Mouse (Mus musculus): ENCODE results near the gene Arhgef2.
"Not testable (repeated sequence)": the region's sequence is repeated elsewhere in the genome, so short reads cannot be mapped to it uniquely, and the experiment has no call there.

The Arhgef2 gene

GRCm38 (mm10) chr3:88605666-88606065 lies at the start of gene Arhgef2:
Gene Arhgef2 (plus strand): TSS chr3:88605966.
- not testable (repeated sequence) for DNase-seq (ENCODE audit: low read depth, low spot score)

GRCm38 (mm10) chr3:88556616-88557015 lies 49.1 kb upstream of the Arhgef2 start:
- DNase-seq (ENCODE audit: low read depth, low spot score): no peak

- DNase-seq (ENCODE audit: low read depth, low spot score): no peak
Measured at GRCm38 (mm10) chr3:88559596-88559995, 46.2 kb upstream of the Arhgef2 start.

- DNase-seq (ENCODE audit: low read depth, low spot score): no peak
Measured at GRCm38 (mm10) chr3:88561989-88562388, 43.8 kb upstream of the Arhgef2 start.

DNA sequence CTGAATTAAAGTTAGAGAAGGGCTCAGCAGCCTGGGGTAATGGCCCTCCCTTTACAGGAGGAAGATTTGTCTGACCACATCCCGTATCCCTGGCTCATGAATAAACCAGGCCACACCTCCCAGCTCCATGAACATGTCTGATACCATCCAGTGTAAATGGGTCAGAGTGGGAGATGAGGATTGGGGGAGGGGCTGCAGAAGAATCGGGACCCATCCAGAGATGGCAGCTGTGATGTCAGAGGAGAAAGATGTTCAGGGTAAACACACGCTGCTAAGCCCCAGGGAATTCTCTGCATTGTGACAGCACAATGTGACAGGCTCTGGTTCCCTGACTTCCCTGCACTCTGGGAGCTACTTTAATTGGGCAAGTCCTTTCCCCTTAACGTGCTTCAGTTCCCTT lies 42.3 kb upstream of the Arhgef2 start:
- no peak for DNase-seq (ENCODE audit: low read depth, low spot score)

DNA sequence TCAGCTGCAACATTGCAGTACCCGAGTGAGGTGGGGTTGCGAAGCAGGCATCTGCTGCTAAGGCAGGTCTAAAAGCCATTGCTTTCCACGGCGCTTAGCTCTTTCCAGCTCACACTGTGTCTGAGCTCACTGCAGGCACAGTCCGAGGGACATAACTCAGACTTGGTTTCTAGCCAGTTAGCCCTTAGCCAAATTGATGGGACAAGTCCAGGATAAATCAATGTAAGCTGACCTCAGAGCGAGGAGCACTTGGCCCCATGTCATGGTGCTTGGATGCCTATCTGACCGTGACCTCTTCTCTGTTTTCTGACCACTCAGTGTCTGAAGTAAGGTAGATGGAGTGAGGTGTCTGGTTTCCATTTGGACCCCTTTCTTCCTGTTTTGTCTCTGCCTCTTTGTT lies 41.8 kb upstream of the Arhgef2 start:
- DNase-seq (ENCODE audit: low read depth, low spot score): no peak

DNA sequence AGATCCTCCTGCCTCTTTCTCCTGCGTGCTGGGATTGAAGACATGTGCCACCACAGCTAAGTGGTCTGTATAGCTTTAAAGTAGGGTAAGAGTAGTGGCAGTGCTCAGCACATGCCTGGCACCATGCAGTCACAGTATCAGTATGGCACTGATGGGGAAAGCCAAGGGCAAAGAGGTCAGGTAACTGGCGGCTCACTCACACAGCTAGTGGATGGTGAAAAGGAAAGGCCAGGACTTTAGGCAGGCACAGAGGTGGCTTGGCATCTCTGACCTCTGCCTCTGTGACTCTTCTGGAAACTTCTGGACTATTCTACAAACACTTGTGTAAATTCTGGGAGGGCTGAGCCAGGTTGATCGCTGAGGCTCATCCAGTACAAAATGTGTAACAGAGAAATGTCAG lies 39.6 kb upstream of the Arhgef2 start:
- no peak for DNase-seq (ENCODE audit: low read depth, low spot score)

GRCm38 (mm10) chr3:88566536-88567061 lies 39.2 kb upstream of the Arhgef2 start:
- DNase-seq (ENCODE audit: low read depth, low spot score): no peak

DNA sequence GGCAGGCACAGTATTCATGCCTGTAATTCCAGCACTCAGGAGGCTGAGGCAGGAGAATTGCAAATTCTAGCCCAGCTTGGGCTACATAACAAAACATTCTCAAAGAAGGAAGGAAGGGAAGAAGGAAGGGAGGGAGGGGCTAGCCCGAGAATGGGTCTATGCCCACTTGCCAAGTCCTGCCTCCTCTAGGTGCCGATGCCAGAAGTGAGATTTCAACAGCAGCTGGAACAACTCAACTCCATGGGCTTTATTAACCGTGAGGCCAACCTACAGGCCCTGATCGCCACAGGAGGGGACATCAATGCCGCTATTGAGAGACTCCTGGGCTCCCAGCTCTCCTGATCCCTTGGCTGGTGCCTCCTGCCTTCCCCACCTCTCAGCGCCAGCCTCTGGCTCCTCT lies 37.9 kb upstream of the Arhgef2 start:
- DNase-seq (ENCODE audit: low read depth, low spot score): no peak

GRCm38 (mm10) chr3:88568615-88569014 lies 37.2 kb upstream of the Arhgef2 start:
- no peak for DNase-seq (ENCODE audit: low read depth, low spot score)

DNA sequence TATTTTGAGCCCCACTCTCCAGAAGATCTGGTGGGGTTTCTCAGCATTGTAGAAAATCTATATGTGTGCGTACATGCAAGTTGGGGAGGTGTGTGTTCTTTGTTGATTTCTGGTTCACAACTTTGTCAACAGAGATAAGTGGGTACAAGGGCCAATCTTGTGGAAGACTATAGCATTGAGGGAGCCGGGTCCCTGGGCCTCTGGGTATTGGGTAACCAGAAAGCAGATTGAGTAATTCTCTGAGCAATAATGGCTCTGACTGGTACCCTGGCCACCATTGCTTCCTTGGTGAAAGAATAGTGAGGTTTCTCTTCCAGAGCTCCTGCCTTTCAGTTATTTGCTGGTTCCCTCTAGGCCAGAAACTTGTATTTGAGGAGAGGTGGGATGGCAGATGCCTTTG lies 36.7 kb upstream of the Arhgef2 start:
- no peak for DNase-seq (ENCODE audit: low read depth, low spot score)

DNA sequence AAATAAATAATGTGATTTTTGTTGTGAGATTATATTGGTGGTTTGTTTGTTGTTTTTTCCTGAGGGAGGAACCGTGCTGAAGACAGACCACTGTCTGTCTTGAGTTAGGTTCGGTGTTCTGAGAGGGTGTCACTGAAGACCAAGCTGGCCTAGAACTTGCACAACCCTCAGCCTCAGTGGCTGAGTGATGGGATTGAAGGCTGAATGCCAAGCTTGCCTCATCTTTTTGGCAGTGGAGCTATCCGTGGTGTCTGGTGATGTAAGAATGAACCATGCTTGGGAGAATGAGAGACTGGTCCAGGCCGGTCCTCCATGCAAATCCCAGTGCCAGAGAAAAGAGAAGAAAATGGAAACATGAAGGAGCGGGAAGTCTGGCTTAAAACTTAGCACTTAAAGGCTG lies 36.1 kb upstream of the Arhgef2 start:
- no peak for DNase-seq (ENCODE audit: low read depth, low spot score)

GRCm38 (mm10) chr3:88570341-88570740 lies 35.4 kb upstream of the Arhgef2 start:
- DNase-seq (ENCODE audit: low read depth, low spot score): no peak

GRCm38 (mm10) chr3:88571856-88572255 lies 33.9 kb upstream of the Arhgef2 start:
- no peak for DNase-seq (ENCODE audit: low read depth, low spot score)

DNA sequence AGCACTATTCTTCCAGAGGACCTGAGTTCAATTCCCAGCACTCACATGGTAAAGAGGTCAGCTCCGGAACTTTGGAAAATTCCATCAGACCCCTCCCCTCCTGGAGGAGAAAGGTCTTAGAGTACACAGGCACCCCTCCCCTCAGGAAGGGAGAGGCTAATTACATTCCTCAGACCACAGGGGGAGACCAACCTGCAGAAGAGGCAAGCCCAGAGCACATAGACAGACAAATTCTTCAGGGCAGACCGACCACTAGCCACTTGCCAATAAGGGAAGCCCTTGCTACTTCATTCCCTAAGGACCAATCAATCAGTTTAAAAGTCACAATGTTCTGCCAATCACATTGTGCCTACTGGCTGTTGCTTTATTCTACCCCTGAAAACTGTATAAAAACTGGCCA lies 32.9 kb upstream of the Arhgef2 start:
- DNase-seq (ENCODE audit: low read depth, low spot score): no peak

DNA sequence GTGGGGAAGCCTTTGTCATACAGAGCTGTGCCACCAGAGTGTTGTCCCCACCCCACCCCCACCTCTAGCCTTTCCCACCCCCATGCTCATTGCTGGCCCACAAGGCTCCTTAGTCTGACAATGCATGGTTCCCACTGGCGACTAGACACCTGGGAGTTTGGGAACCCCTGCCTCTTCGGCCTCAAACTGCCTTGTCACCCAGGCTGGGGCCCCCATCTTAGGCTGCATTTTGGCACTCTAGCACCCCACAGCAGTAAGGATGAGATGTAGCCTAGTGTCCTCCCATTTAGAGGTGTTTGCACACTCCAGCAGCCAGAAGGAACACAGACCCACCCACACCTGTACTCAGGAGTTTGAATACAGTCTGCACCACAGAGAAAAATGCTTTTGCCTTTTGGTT lies 32.0 kb upstream of the Arhgef2 start:
- no peak for DNase-seq (ENCODE audit: low read depth, low spot score)

GRCm38 (mm10) chr3:88575540-88575939 lies 30.2 kb upstream of the Arhgef2 start, which contains the start of gene Ssr2:
Gene Ssr2 (plus strand): TSS chr3:88575876.
- no peak for DNase-seq (ENCODE audit: low read depth, low spot score)

- DNase-seq (ENCODE audit: low read depth, low spot score): not testable (repeated sequence)
Measured at GRCm38 (mm10) chr3:88577846-88578245, 27.9 kb upstream of the Arhgef2 start.

- no peak for DNase-seq (ENCODE audit: low read depth, low spot score)
Measured at GRCm38 (mm10) chr3:88578498-88579424, 27.0 kb upstream of the Arhgef2 start.

- peak; percentile 83 for DNase-seq (ENCODE audit: low read depth, low spot score)
Measured at GRCm38 (mm10) chr3:88579454-88580117, 26.2 kb upstream of the Arhgef2 start.

DNA sequence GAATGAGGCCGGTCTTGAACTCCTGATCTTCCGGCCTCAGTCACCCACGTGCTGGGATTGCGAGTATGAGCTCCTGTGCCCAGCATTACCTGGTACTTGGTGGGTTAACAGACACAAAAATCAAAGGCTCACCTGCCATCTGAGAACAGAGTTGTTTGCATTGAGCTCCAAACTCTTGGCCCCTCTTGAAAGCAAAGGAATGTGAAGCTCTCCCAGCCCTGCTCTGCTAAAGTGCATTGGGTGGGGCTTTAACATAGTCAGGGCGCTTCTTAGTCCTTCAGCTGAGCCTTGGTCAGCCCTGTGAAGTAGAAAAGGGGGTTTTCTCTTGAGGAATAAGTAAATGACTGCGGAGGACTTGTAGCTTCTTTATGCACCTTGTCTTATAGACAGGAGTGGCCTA lies 20.0 kb upstream of the Arhgef2 start:
- no peak for DNase-seq (ENCODE audit: low read depth, low spot score)

GRCm38 (mm10) chr3:88586640-88587039 lies 19.1 kb upstream of the Arhgef2 start:
- no peak for DNase-seq (ENCODE audit: low read depth, low spot score)

DNA sequence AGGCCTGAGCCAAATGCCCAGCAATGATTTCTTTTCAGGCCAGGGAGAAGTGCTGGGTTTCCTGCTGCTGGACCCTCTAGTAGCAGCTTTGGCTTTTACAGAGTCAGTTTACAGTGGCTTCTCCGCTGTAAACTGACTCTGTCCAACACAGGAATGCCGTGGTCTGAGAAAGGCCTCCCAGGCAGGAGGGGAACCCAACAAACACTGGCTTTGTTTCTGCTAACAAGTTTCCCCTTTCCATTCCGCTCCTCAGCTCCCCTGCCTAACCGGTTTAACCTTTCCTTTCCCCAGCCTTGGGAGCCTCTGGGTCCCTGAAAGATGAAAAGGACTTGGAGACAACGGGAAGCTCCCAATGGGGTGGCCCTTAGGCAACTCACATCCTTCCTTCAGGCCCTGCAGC lies 15.5 kb upstream of the Arhgef2 start:
- DNase-seq (ENCODE audit: low read depth, low spot score): no peak

Measured in CD4-positive helper T cell, adult 2 months (primary cell).